Mouse (Mus musculus): ENCODE results near the gene Babam1.

GRCm38 (mm10) chr8:71397701-71398100, 1.0 kb downstream of the Babam1 start:
- TF ChIP-seq POLR2A (IDR thresholded peaks at IDR 0.05; ENCODE audit: borderline replicate concordance, insufficient read depth, low read length) (no peak), CTCF (IDR thresholded peaks at IDR 0.05; ENCODE audit: borderline replicate concordance, insufficient read depth, low read depth, low read length) (no peak)

Measured in cerebellum, adult 2 months (tissue).